Mouse (Mus musculus): ENCODE measurements around the gene Prcd.
"Not testable (repeated sequence)": the region's sequence is repeated elsewhere in the genome, so short reads cannot be mapped to it uniquely, and the experiment has no call there.

Gene Prcd

GRCm38 (mm10) chr11:116648213-116648921, 5.0 kb upstream of the Prcd start:
- no peak for DNase-seq (ENCODE audit: low spot score in 2 of 2)

GRCm38 (mm10) chr11:116648976-116649375, 4.4 kb upstream of the Prcd start:
- no peak for DNase-seq (ENCODE audit: low spot score in 2 of 2)

- DNase-seq (ENCODE audit: low spot score in 2 of 2): no peak
Observed at GRCm38 (mm10) chr11:116649711-116650337, 3.5 kb upstream of the Prcd start.

DNA sequence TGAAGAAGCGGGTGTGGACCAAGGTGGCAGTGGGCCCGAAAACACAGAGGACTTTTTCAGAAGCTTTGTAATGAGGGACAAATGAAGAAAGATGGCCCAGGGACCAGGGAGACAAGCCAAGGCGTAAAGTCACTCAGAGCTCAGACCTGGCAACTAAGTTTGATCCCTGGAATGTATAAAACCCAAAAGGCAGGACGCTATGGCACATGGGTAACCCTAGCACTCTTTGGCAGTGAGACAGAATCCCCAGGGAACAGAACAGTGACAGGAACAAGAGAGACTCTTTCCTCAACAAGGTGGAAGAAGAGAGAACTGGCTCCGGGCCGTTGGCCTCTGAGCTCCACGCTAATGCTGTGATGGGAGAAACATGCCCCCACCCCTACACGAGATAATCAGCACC, 2.5 kb upstream of the Prcd start:
- no peak for DNase-seq (ENCODE audit: low spot score in 2 of 2)

GRCm38 (mm10) chr11:116651339-116651738, 2.0 kb upstream of the Prcd start:
- peak in 1 of 2 experiments; percentile 72 for DNase-seq (ENCODE audit: low spot score in 2 of 2)

GRCm38 (mm10) chr11:116652330-116653098, 820 bp upstream of the Prcd start:
- DNase-seq (ENCODE audit: low spot score in 2 of 2): no peak

DNA sequence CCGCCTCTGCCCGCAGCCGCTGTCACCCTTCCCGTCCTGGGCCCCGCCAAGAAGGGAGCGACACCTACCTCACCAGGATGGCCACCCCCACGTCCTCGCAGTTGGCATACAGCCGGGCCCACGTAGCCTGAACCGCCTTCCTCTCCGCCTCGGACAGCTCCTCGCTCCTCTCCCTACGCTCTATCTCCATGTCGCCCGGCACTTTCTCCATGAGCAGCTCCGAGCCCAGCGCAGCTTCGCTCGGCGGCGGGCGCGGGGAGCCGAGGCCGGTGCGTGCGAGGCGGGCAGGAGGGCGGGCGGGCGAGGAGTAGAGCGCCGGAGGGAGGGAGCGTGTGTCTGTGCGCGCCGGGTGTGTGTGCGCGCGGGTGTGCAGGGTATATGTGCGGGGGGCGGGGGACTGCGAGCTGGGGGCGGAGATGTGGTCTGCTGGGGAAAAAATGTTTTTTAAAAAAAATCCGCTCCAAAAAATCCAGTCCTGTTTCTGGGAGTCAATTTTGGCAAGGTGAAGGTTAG, 431 bp downstream of the Prcd start:
- DNase-seq (ENCODE audit: low spot score in 2 of 2): peak in 1 of 2 experiments; percentile 51

GRCm38 (mm10) chr11:116654255-116654821, 1.0 kb downstream of the Prcd start, which contains the start of gene Cygb:
TSS of gene Cygb (minus strand) at chr11:116654313.
- DNase-seq (ENCODE audit: low spot score in 2 of 2): no peak

DNA sequence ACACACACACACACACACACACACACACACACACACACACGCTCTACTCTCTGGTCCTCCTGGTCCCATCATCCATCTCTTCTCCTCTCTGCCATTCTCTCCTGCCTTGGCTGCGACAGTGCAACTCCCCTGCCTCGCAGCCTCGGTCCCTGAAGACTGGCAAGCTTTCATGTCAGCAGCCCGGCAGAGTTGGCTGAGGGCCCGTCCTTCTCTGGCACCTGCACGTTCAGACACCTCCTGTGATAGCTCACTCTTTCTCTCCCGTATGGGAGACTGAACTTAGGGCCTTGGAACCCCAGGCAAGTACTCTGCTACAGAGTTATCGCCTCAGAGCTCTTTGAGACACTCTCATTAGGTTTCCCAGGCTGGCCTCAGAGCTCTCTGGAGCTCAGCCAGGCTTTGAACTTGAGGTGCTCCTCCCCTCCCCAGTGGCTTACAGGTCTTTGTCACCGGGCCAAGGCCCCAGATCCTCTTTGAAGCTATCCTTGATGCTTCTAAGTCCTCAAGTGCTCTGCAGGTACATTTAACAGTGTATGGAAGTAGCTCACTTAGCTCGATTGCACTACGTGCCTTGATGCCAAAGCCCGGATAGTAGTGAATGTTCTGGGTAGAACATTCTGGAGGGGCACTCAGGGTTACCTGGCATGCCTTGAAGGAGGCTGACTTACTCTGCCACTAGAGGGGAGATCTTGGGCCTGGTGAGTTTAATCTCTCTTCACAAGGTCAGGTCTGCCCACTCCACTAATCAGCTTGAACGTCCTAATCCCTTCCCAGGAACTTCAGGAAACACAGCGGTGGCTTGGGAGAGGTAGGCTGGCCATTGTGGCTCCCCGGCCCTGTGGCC, 3.2 kb downstream of the Prcd start:
- DNase-seq (ENCODE audit: low spot score in 2 of 2): no peak

DNA sequence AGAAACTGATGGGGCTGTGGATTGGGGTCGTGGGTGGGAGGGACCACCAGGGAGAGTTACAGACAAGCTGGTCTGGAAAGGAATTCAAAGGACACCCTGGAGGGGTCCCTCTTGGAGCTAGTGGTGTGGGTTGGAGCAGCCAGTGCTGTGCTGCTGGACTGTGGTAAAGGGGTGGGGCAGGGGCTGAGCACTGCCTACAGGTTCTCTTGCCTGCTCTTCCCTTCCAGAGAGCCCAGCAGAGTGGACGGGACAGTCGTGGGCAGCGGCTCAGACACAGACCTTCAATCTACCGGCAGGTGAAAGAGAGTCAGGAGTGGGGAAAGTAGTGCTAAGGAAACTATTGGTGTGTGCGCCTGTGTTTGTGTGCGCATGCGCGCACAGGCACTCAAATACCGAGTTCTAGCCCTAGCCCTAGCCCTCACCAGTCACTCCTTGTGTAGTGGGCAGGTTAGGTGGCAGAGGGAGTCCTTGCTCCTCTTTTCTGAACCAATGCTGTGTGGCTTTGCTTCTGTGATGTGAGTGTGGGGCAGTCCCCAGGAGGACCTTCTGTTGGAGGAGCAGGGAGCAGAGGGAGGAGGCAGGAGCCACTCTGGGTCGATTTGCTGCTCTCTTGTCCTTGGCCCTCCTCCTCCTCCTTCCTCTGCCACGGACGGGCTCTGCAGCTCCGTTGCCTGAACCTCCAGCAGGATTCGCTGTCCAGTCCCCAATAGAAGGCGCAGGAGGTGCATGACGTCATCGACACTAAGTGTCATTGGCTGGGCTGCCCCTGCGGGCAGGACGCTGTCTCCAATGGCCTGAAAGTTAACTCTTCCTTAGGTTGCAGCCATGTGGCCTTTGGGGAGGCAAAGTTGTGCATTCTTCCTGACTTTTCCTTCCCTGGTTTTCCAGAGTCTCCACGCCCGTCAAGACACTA, 4.2 kb downstream of the Prcd start:
- peak; percentile 86 to 91 for DNase-seq (ENCODE audit: low spot score in 2 of 2)

GRCm38 (mm10) chr11:116658238-116658637, 4.9 kb downstream of the Prcd start:
- no peak for DNase-seq (ENCODE audit: low spot score in 2 of 2)

GRCm38 (mm10) chr11:116659027-116659621, 5.8 kb downstream of the Prcd start:
- no peak for DNase-seq (ENCODE audit: low spot score in 2 of 2)

GRCm38 (mm10) chr11:116660181-116660580, 6.8 kb downstream of the Prcd start:
- no peak for DNase-seq (ENCODE audit: low spot score in 2 of 2)

GRCm38 (mm10) chr11:116661291-116661947, 8.1 kb downstream of the Prcd start:
- DNase-seq (ENCODE audit: low spot score in 2 of 2): no peak

DNA sequence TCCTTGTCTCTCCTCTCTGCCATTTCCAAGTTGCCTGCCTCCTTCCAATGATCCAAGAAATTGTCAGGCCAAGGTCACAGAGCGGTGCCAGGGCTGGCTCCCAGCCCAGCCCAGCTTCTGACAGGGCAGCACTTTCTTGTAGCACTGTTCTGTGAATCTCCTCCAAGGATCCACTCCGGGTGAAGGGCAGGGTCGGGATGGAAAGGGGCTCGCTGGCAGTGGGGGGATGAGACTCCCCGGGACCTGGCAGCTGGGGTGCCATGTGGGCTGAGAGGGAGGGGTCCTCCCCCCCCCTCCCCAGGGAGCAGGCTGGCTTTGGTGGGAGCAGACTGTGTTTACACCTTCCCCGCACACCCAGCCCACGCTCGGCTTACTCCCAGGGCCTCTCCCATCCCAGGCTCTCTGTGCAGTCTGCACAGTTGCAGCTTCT, 8.6 kb downstream of the Prcd start:
- DNase-seq (ENCODE audit: low spot score in 2 of 2): no peak

- no peak for DNase-seq (ENCODE audit: low spot score in 2 of 2)
Observed at GRCm38 (mm10) chr11:116665289-116665688, 12.0 kb downstream of the Prcd start.

DNA sequence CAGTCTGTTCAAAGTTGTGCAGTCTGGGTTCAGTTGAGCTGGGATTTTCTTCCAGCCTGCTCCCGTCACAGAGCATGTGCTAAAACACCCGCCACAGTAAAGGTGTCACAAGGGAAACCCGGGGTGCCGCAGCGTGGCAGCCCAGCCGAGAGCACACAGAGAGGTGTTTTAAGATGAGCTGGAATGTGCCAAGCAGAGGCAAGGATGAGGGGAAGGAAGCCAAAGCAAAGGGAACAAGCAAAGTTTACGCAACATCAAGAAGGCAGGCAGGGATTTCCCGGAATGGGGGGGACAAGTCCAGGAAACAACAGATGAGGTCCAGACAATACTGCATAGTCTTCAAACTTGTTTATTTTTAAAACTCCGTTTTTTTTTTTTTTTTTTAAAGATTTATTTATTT, 13.2 kb downstream of the Prcd start:
- no peak for DNase-seq (ENCODE audit: low spot score in 2 of 2)

GRCm38 (mm10) chr11:116667012-116667411, 13.7 kb downstream of the Prcd start:
- not testable (repeated sequence) for DNase-seq (ENCODE audit: low spot score in 2 of 2)

- no peak for DNase-seq (ENCODE audit: low spot score in 2 of 2)
Observed at GRCm38 (mm10) chr11:116667930-116668329, 14.6 kb downstream of the Prcd start.
